Mouse (Mus musculus): ENCODE results near the gene Prkaca. TPM values are rescaled to one million over a fixed set of nuclear protein-coding genes. Genes with fewer than 3 reads are reported as not detected.

The Prkaca gene
- total and polyA plus RNA-seq, 3 experiments, result 24.7 to 74.9 TPM; not detected in 1

GRCm38 (mm10) chr8:84021096-84021495, 48.3 kb downstream of the Prkaca start, which contains the start of gene Palm3:
Palm3 (plus strand) TSS chr8:84021471.
- Histone ChIP-seq H3K27me3 (ENCODE audit: control insufficient read depth in 1 of 2, insufficient read depth in 2 of 2, low read length in 2 of 2) (no peaks in the 10 kb centered on the region), H3K36me3 (ENCODE audit: control insufficient read depth in 1 of 2, insufficient read depth in 2 of 2, low read length in 2 of 2) (no peaks in the 10 kb centered on the region; a peak in 1 of 4 replicates), H3K27ac (ENCODE audit: control insufficient read depth, low read depth, low read length) (no peak within 1 kb of the TSS), H3K9ac (ENCODE audit: control insufficient read depth, low read depth, low read length, poor library complexity, severe bottlenecking) (no peak within 1 kb of the TSS), H3K4me3 (ENCODE audit: control insufficient read depth in 1 of 2, insufficient read depth in 1 of 2, low read depth in 2 of 2, low read length in 2 of 2) (no peak within 1 kb of the TSS), H3K79me2 (ENCODE audit: control insufficient read depth, insufficient read depth, low read length, poor library complexity) (no peaks in the 10 kb centered on the region), H3K9me3 (replicated peaks; ENCODE audit: insufficient read depth, low read length) (no peaks in the 10 kb centered on the region), H3K4me1 (ENCODE audit: control insufficient read depth in 1 of 2, insufficient read depth in 2 of 2, low read length in 2 of 2) (peaks cover 2 to 15% of the 10 kb centered on the region in 2 experiments; a peak in 1 of 4 replicates)
- DNase-seq (ENCODE audit: low read depth, low spot score), result no peak
- TF ChIP-seq ELF1 (IDR thresholded peaks at IDR 0.05; ENCODE audit: low read depth, low read length) (no peak), GABPA (IDR thresholded peaks at IDR 0.05; ENCODE audit: low read depth, low read length) (no peak), CHD2 (IDR thresholded peaks at IDR 0.05; ENCODE audit: low read length) (no peak), RAD21 (IDR thresholded peaks at IDR 0.05; ENCODE audit: low read depth, low read length) (no peak), E2F4 (IDR thresholded peaks at IDR 0.05; ENCODE audit: borderline replicate concordance, low read depth, low read length) (no peak), ZKSCAN1 (IDR thresholded peaks at IDR 0.05; ENCODE audit: low read depth, low read length) (no peak), KAT2A (conservative IDR thresholded peaks at IDR 0.05; ENCODE audit: low read depth, low read length) (no peak), CTCF (IDR thresholded peaks at IDR 0.05 in 2 of 3, conservative IDR thresholded peaks at IDR 0.05 in 1 of 3; ENCODE audit: control insufficient read depth in 1 of 3, insufficient read depth in 1 of 3, low read depth in 2 of 3, low read length in 3 of 3, poor library complexity in 1 of 3, severe bottlenecking in 1 of 3) (no peak), NELFE (IDR thresholded peaks at IDR 0.05; ENCODE audit: low read depth, low read length) (no peak), EP300 (IDR thresholded peaks at IDR 0.05; ENCODE audit: low read depth in 1 of 2, low read length in 2 of 2) (no peak), JUND (IDR thresholded peaks at IDR 0.05; ENCODE audit: low read depth, low read length) (no peak), MYC (IDR thresholded peaks at IDR 0.05; ENCODE audit: low read depth, low read length) (no peak), TCF12 (IDR thresholded peaks at IDR 0.05; ENCODE audit: low read depth, low read length) (no peak)

GRCm38 (mm10) chr8:84021569-84021968, 48.8 kb downstream of the Prkaca start:
- Histone ChIP-seq H3K27me3 (ENCODE audit: control insufficient read depth in 1 of 2, insufficient read depth in 2 of 2, low read length in 2 of 2) (no peaks in the 10 kb centered on the region), H3K9ac (ENCODE audit: control insufficient read depth, low read depth, low read length, poor library complexity, severe bottlenecking) (no peak overlapping the region), H3K79me2 (ENCODE audit: control insufficient read depth, insufficient read depth, low read length, poor library complexity) (no peaks in the 10 kb centered on the region), H3K4me3 (ENCODE audit: control insufficient read depth in 1 of 2, insufficient read depth in 1 of 2, low read depth in 2 of 2, low read length in 2 of 2) (no peak overlapping the region), H3K36me3 (ENCODE audit: control insufficient read depth in 1 of 2, insufficient read depth in 2 of 2, low read length in 2 of 2) (no peaks in the 10 kb centered on the region; a peak in 1 of 4 replicates), H3K4me1 (ENCODE audit: control insufficient read depth in 1 of 2, insufficient read depth in 2 of 2, low read length in 2 of 2) (peaks cover 2 to 15% of the 10 kb centered on the region in 2 experiments; a peak in 1 of 4 replicates), H3K9me3 (replicated peaks; ENCODE audit: insufficient read depth, low read length) (no peaks in the 10 kb centered on the region), H3K27ac (ENCODE audit: control insufficient read depth, low read depth, low read length) (no peak overlapping the region)
- no peak for TF ChIP-seq BHLHE40 (IDR thresholded peaks at IDR 0.05; ENCODE audit: borderline replicate concordance, low read depth, low read length)
- no peak for TF ChIP-seq POLR2AphosphoS5 (IDR thresholded peaks at IDR 0.05; ENCODE audit: borderline replicate concordance, low read depth, low read length)
- TF ChIP-seq KAT2A (conservative IDR thresholded peaks at IDR 0.05; ENCODE audit: low read depth, low read length), result no peak
- TF ChIP-seq ZNF384 (IDR thresholded peaks at IDR 0.05; ENCODE audit: low read depth, low read length), result no peak
- no peak for DNase-seq (ENCODE audit: low read depth, low spot score)

Measured in MEL (cell line).